Mouse (Mus musculus) MEL (cell line): ENCODE data around the gene Tmc2. TPM values are rescaled to one million over a fixed set of nuclear protein-coding genes. Genes with fewer than 3 reads are reported as not detected.
A peak's percentile ranks its signal among the peaks of the same experiment; 100 is the strongest.

Experiments
- DNase-seq: peaks from one replicate; pipeline ENCODE4 v3.0.0; 2011; ENCODE audit warnings: low read depth, low spot score
- H3K27ac ChIP-seq: 2 replicates; pipeline ENCODE4 v1.5.1; 2012; ENCODE audit warnings: low read depth, mild to moderate bottlenecking, control low read depth, low read length, moderate library complexity; ENCODE audit not compliant: control insufficient read depth
- H3K27me3 ChIP-seq, 2 experiments: fragments of 150-350 bp in 1 of 2; sonication (generic) in 1 of 2; 2 replicates each; pipeline ENCODE4 v1.6.1; 2012; ENCODE audit warnings: low read length in 2 of 2, mild to moderate bottlenecking in 2 of 2, improper control_type of control experiment in 1 of 2, moderate library complexity in 1 of 2; ENCODE audit not compliant: insufficient read depth in 2 of 2, control insufficient read depth in 1 of 2
- H3K36me3 ChIP-seq, 2 experiments: 2 replicates each; pipeline ENCODE4 v1.6.1; 2012 to 2014; ENCODE audit warnings: low read length in 2 of 2, improper control_type of control experiment in 1 of 2, inconsistent platforms in 1 of 2, mild to moderate bottlenecking in 1 of 2; ENCODE audit not compliant: insufficient read depth in 2 of 2, control insufficient read depth in 1 of 2
- H3K4me1 ChIP-seq, 2 experiments: fragments of 150-350 bp in 1 of 2; sonication (generic) in 1 of 2; 2 replicates each; pipeline ENCODE4 v1.6.1; 2012; ENCODE audit warnings: low read length in 2 of 2, improper control_type of control experiment in 1 of 2, mild to moderate bottlenecking in 1 of 2; ENCODE audit not compliant: insufficient read depth in 2 of 2, control insufficient read depth in 1 of 2
- H3K4me3 ChIP-seq, 2 experiments: fragments of 150-350 bp in 1 of 2; sonication (generic) in 1 of 2; 2 replicates each; pipeline ENCODE4 v1.5.1; 2012; ENCODE audit warnings: low read depth in 2 of 2, low read length in 2 of 2, mild to moderate bottlenecking in 2 of 2, moderate library complexity in 2 of 2, control low read depth in 1 of 2, improper control_type of control experiment in 1 of 2; ENCODE audit not compliant: control insufficient read depth in 1 of 2, insufficient read depth in 1 of 2
- H3K79me2 ChIP-seq: 2 replicates; pipeline ENCODE4 v1.6.1; 2012; ENCODE audit warnings: mild to moderate bottlenecking, low read length, moderate library complexity; ENCODE audit not compliant: control insufficient read depth, poor library complexity, insufficient read depth
- H3K9ac ChIP-seq: 2 replicates; pipeline ENCODE4 v1.6.1; 2012; ENCODE audit warnings: low read depth, mild to moderate bottlenecking, control low read depth, low read length, moderate library complexity; ENCODE audit not compliant: control insufficient read depth, poor library complexity, severe bottlenecking
- H3K9me3 ChIP-seq: fragments of 150-350 bp; sonication (generic); replicated peaks from 2 replicates; pipeline ENCODE4 v1.6.1; 2012; ENCODE audit warnings: mild to moderate bottlenecking, low read length, improper control_type of control experiment, moderate library complexity; ENCODE audit not compliant: insufficient read depth
- CHD1 ChIP-seq: IDR thresholded peaks from 2 replicates; pipeline ENCODE4 v1.6.1; 2012; ENCODE audit warnings: low read depth, mild to moderate bottlenecking, inconsistent platforms, low read length, improper control_type of control experiment
- CTCF ChIP-seq, 3 experiments: IDR thresholded peaks in 2 of 3; conservative IDR thresholded peaks in 1 of 3; 2 replicates each; pipeline ENCODE4 v1.5.1; 2011 to 2012; ENCODE audit warnings: low read length in 3 of 3, low read depth in 2 of 3, mild to moderate bottlenecking in 2 of 3, improper control_type of control experiment in 1 of 3, inconsistent platforms in 1 of 3, mixed read lengths in 1 of 3, moderate library complexity in 1 of 3; ENCODE audit not compliant: control insufficient read depth in 1 of 3, insufficient read depth in 1 of 3, poor library complexity in 1 of 3, severe bottlenecking in 1 of 3
- E2F4 ChIP-seq: IDR thresholded peaks from 2 replicates; pipeline ENCODE4 v1.6.1; 2011; ENCODE audit warnings: low read depth, low read length, improper control_type of control experiment, borderline replicate concordance
- ELF1 ChIP-seq: IDR thresholded peaks from 2 replicates; pipeline ENCODE4 v1.6.1; 2014; ENCODE audit warnings: low read depth, mild to moderate bottlenecking, inconsistent platforms, low read length, improper control_type of control experiment, moderate library complexity
- EP300 ChIP-seq, 2 experiments: IDR thresholded peaks; 2 replicates each; pipeline ENCODE4 v1.6.1; 2011; ENCODE audit warnings: improper control_type of control experiment in 2 of 2, low read length in 2 of 2, low read depth in 1 of 2, mild to moderate bottlenecking in 1 of 2
- GATA1 ChIP-seq: IDR thresholded peaks from 2 replicates; pipeline ENCODE4 v1.6.1; 2011; ENCODE audit warnings: low read depth, low read length, improper control_type of control experiment
- HCFC1 ChIP-seq: IDR thresholded peaks from 2 replicates; pipeline ENCODE4 v1.6.1; 2012; ENCODE audit warnings: low read depth, mild to moderate bottlenecking, inconsistent platforms, low read length, improper control_type of control experiment, moderate library complexity
- JUND ChIP-seq: IDR thresholded peaks from 2 replicates; pipeline ENCODE4 v1.6.1; 2011; ENCODE audit warnings: low read depth, mild to moderate bottlenecking, improper control_type of control experiment, low read length
- MAFK ChIP-seq: IDR thresholded peaks from 2 replicates; pipeline ENCODE4 v1.6.1; 2011; ENCODE audit warnings: low read depth, mild to moderate bottlenecking, low read length, improper control_type of control experiment, borderline replicate concordance
- MYB ChIP-seq: IDR thresholded peaks from 2 replicates; pipeline ENCODE4 v1.6.1; 2011; ENCODE audit warnings: mild to moderate bottlenecking, low read depth, low read length, improper control_type of control experiment
- MYC ChIP-seq: IDR thresholded peaks from 2 replicates; pipeline ENCODE4 v1.6.1; 2011; ENCODE audit warnings: low read depth, mild to moderate bottlenecking, low read length, improper control_type of control experiment, moderate library complexity
- NRF1 ChIP-seq: IDR thresholded peaks from 2 replicates; pipeline ENCODE4 v1.6.1; 2014; ENCODE audit warnings: low read depth, mild to moderate bottlenecking, inconsistent platforms, low read length, improper control_type of control experiment, moderate library complexity; ENCODE audit not compliant: poor library complexity, insufficient read depth, severe bottlenecking
- RAD21 ChIP-seq: IDR thresholded peaks from 2 replicates; pipeline ENCODE4 v1.6.1; 2011; ENCODE audit warnings: mild to moderate bottlenecking, low read depth, low read length, improper control_type of control experiment
- RCOR1 ChIP-seq: IDR thresholded peaks from 2 replicates; pipeline ENCODE4 v1.6.1; 2012; ENCODE audit warnings: low read depth, mild to moderate bottlenecking, inconsistent platforms, low read length, improper control_type of control experiment
- SIN3A ChIP-seq: IDR thresholded peaks from 2 replicates; pipeline ENCODE4 v1.6.1; 2012; ENCODE audit warnings: low read length, improper control_type of control experiment, inconsistent platforms
- SMC3 ChIP-seq: IDR thresholded peaks from 2 replicates; pipeline ENCODE4 v1.6.1; 2011; ENCODE audit warnings: low read depth, low read length, improper control_type of control experiment
- TAL1 ChIP-seq: IDR thresholded peaks from 2 replicates; pipeline ENCODE4 v1.6.1; 2012; ENCODE audit warnings: mild to moderate bottlenecking, inconsistent platforms, low read length, moderate library complexity, mixed read lengths
- TBP ChIP-seq: IDR thresholded peaks from 2 replicates; pipeline ENCODE4 v1.8.0; 2011; ENCODE audit warnings: low read depth, low read length, improper control_type of control experiment
- UBTF ChIP-seq: IDR thresholded peaks from 2 replicates; pipeline ENCODE4 v1.6.1; 2012; ENCODE audit warnings: low read depth, mild to moderate bottlenecking, inconsistent platforms, low read length, improper control_type of control experiment, moderate library complexity, borderline replicate concordance; ENCODE audit not compliant: insufficient read depth
- USF2 ChIP-seq, 2 experiments: IDR thresholded peaks; 2 replicates each; pipeline ENCODE4 v1.6.1; 2011 to 2012; ENCODE audit warnings: improper control_type of control experiment in 2 of 2, low read length in 2 of 2, borderline replicate concordance in 1 of 2, inconsistent platforms in 1 of 2, low read depth in 1 of 2, mild to moderate bottlenecking in 1 of 2; ENCODE audit not compliant: insufficient read depth in 1 of 2
- ZKSCAN1 ChIP-seq: IDR thresholded peaks from 2 replicates; pipeline ENCODE4 v1.6.1; 2012; ENCODE audit warnings: low read depth, mild to moderate bottlenecking, inconsistent platforms, low read length, improper control_type of control experiment, moderate library complexity
- polyA plus RNA-seq, 2 experiments: library from polyadenylated mRNA; stranded (reverse) in 1 of 2; unstranded in 1 of 2; fragments of >175 nt in 1 of 2; fragments of >200 nt in 1 of 2; gene quantifications; 2 replicates each; pipeline versions ENCODE4 v1.2.1 to v1.2.4; 2012; ENCODE audit warnings: low replicate concordance in 2 of 2, low read depth in 1 of 2; ENCODE audit not compliant: insufficient read length in 2 of 2, insufficient read depth in 1 of 2, missing spikeins in 1 of 2
- total RNA-seq: library from RNA; depleted of rRNA; stranded (reverse); fragments of 300-350 nt; gene quantifications from 2 replicates; pipeline ENCODE4 v1.2.3, GENCODE M21; 2012

Gene Tmc2
- total and polyA plus RNA-seq, 3 experiments = not detected

DNA sequence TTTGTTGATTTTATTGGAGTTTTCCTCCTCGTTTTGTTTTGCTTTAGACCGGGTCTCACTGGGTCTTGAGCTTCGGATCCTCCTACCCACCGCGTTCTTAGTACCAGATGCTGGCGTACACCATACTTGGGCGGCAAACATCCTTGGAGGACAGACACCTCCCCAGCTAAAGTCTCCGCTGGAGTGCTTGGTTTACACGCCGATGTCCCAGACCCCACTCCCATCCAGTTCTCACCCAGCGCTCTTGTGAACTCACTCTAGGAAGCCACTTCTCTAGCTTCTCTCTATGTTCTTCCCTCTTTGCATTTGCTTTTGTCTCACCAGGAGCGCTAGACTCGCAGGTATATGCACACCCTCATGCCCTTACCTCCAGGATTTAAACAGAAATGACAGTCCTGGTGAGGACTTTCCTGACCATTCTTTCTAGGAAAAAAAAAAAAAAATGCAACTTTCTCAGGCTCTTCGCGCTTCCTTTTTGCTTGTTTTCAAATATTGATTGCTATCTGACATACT, 15.4 kb upstream of the Tmc2 start:
- peaks cover 3 to 10% of the 10 kb centered on the region in 2 experiments; a peak in 3 of 4 replicates for H3K4me1 ChIP-seq
- TF ChIP-seq ZKSCAN1 = 0 out of 2 replicates have a peak, but pooled peaks have one; percentile 6
- TF ChIP-seq TBP = no peak
- TF ChIP-seq CHD1 = 0 out of 2 replicates have a peak, but pooled peaks have one; percentile 32
- no peak for TF ChIP-seq TAL1
- TF ChIP-seq, all 39 proteins: peak for 2
- H3K36me3 ChIP-seq = peaks cover 21 to 28% of the 10 kb centered on the region in 2 experiments
- peaks cover 35% of the 10 kb centered on the region for H3K79me2 ChIP-seq
- 0 out of 2 replicates have a peak overlapping the region, but pooled peaks have one; percentile 7 for H3K27ac ChIP-seq
- peaks cover 5 to 11% of the 10 kb centered on the region in 2 experiments; a peak in 3 of 4 replicates for H3K27me3 ChIP-seq
- DNase-seq = no peak
- H3K9me3 ChIP-seq = no peaks in the 10 kb centered on the region
- peak overlapping the region; percentile 67 for H3K9ac ChIP-seq
- peak overlapping the region; percentile 72 to 95 for H3K4me3 ChIP-seq

DNA sequence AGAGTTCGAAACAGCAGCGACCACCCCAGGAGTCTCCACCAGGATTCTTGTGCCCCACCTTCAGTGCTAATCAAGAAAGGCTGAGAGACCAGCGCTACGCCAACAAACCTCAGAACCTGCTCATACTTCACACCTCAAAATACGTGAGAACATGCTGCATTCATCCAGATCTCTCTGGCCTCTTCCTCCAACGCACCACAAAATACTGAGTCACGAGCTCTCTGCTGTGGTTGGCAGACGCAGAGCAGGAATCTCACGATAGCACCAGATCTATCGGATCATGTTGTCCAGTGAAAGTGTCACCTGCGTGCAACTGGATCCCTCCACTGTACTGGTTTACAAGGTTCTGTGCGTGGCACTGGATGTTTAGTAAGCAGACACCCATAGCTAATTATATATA, 6.6 kb upstream of the Tmc2 start:
- DNase-seq = no peak
- Histone ChIP-seq H3K4me1 (no peaks in the 10 kb centered on the region), H3K79me2 (0 out of 2 replicates have a peak, but pooled peaks cover 1% of the 10 kb centered on the region), H3K36me3 (no peaks in the 10 kb centered on the region), H3K27ac (no peak overlapping the region), H3K27me3 (peaks cover 20 to 24% of the 10 kb centered on the region in 2 experiments), H3K9ac (no peak overlapping the region), H3K4me3 (no peak overlapping the region), H3K9me3 (no peaks in the 10 kb centered on the region)
- no peak for TF ChIP-seq UBTF

DNA sequence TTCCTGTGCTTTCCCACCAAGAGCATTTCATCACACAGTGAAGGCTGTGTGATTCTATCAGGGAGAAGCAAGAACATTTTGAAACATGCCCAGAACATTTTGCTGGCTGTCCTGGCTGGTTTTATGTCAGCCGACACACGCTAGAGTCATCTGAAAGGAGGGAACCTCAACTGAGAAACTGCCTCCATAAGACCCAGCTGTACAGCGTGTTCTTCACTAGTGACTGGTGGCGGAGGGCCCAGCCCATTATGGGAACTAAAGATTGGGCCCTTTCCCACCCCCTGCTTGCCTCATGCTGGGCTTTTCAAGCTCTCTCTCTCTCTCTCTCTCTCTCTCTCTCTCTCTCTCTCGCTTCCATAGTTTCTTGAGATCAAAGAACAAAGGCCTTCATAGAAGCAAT, 6.0 kb downstream of the Tmc2 start:
- Histone ChIP-seq H3K4me3 (no peak overlapping the region), H3K27me3 (peaks cover 7 to 15% of the 10 kb centered on the region in 2 experiments; a peak in 3 of 4 replicates), H3K9me3 (no peaks in the 10 kb centered on the region), H3K36me3 (no peaks in the 10 kb centered on the region), H3K4me1 (no peaks in the 10 kb centered on the region), H3K9ac (no peak overlapping the region), H3K27ac (no peak overlapping the region), H3K79me2 (no peaks in the 10 kb centered on the region)
- no peak for DNase-seq
- TF ChIP-seq TAL1 (no peak), SMC3 (no peak), USF2 (IDR thresholded peaks at IDR 0.05; ENCODE audit: borderline replicate concordance in 1 of 2, insufficient read depth in 1 of 2, low read depth in 1 of 2, low read length in 2 of 2) (no peak), ELF1 (no peak), SIN3A (no peak), RCOR1 (no peak), JUND (no peak), EP300 (IDR thresholded peaks at IDR 0.05; ENCODE audit: low read depth in 1 of 2, low read length in 2 of 2) (no peak), HCFC1 (no peak), MYB (no peak), MAFK (no peak), NRF1 (no peak), RAD21 (no peak), E2F4 (no peak), GATA1 (no peak), MYC (no peak), CTCF (IDR thresholded peaks at IDR 0.05 in 2 of 3, conservative IDR thresholded peaks at IDR 0.05 in 1 of 3; ENCODE audit: control insufficient read depth in 1 of 3, insufficient read depth in 1 of 3, low read depth in 2 of 3, low read length in 3 of 3, poor library complexity in 1 of 3, severe bottlenecking in 1 of 3) (no peak), TBP (no peak)
